Mouse (Mus musculus) mouse trophoblast stem cell (cell line): ENCODE results near the gene Tob1.

Source experiments
- in situ Hi-C, 2 experiments: fragments of 300-500 bp; cut with MseI, MboI; formaldehyde crosslinking; loops; 2 replicates in 1 of 2; 3 replicates in 1 of 2; pipeline ENCODE4 v1.15.1; 2025

Gene Tob1

GRCm38 (mm10) chr11:94198405-94199146 lies 12.7 kb upstream of the Tob1 start:
- in situ Hi-C loops, result no loop called here

- in situ Hi-C loops, result no loop called here
These were observed 11.5 kb upstream of the Tob1 start for GRCm38 (mm10) chr11:94199771-94200170.

GRCm38 (mm10) chr11:94200422-94200821 lies 10.8 kb upstream of the Tob1 start:
- in situ Hi-C loops, result no loop called here

- in situ Hi-C loops, result no loop called here
These were observed 9.1 kb upstream of the Tob1 start for GRCm38 (mm10) chr11:94202106-94202505.

GRCm38 (mm10) chr11:94203066-94203465 lies 8.2 kb upstream of the Tob1 start:
- in situ Hi-C loops, result no loop called here

GRCm38 (mm10) chr11:94206398-94207114 lies 4.7 kb upstream of the Tob1 start:
- in situ Hi-C loops, result no loop called here

GRCm38 (mm10) chr11:94208811-94209675 lies 2.2 kb upstream of the Tob1 start:
- in situ Hi-C loops, result no loop called here

- in situ Hi-C loops, result loop anchor here in 1 of 2 experiments (5.0 kb wide), 1 partner anchor 82 kb away; no protein-coding TSS in a partner anchor
These were observed 1.5 kb upstream of the Tob1 start for GRCm38 (mm10) chr11:94209695-94210131.

DNA sequence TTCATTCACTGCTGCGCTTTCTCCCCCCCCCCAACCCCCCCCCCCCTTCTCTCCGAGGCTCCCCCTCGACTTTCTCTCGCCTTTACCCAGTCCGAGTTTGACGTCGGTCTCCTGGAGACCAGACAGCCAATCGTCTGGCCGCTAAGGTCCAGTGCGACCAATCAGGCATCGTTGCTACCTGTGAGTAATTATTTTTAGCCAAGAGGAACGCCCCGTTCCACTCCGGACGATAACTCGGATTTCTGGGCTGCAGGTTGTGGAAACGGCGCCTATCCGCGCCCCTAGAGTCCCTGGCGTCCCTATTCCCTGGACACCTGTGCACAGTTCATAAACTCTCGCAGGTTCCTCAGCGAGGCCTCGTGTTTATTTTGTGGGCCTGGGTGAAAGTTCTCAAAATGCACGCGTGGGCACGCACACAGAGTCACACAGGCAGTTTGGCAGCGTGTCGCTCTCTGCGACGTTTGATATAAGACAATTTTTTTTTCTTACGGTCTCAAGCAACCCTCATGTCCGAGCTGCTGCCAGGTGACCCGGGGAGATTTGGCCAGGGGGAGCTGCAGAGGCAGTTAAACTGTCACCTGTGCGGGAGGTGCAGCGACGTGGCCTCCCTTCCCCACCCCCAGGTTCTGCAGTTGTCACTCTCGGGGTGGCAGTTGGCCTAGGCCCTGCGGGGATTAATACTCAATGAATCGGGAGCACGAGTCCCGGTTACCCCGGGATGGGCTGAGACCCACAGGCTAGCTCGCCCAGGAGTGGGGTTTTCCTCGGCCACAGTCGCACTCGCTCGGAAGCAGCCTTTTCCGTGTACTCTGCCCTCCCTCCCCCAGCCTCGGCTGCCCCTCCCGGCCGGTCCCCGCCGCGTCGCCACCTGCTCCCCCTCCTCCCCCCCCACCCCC lies 815 bp upstream of the Tob1 start:
- in situ Hi-C loops, result loop anchor here in 1 of 2 experiments (5.0 kb wide), 1 partner anchor 83 kb away; no protein-coding TSS in a partner anchor

- in situ Hi-C loops, result loop anchor here in 1 of 2 experiments (5.0 kb wide), 1 partner anchor 85 kb away; no protein-coding TSS in a partner anchor
These were observed 616 bp downstream of the Tob1 start for GRCm38 (mm10) chr11:94211651-94212488.

DNA sequence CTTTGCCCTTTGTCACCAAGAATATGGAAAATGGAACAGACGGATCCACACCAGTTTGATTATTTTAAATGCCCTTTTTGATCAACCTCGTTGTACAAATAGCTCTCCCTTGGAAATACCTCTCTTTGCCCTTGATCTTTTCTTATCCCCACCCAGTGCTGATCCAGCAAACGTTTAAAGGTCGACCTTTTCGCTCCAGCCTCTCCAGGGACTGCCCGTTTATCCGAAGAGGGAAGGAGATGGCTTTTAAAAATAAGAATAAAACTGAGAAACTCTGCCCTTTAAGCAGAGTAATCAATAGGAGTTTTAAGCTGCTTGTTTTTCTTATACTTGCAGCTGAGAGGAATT lies 1.2 kb downstream of the Tob1 start:
- in situ Hi-C loops, result loop anchor here in 1 of 2 experiments (5.0 kb wide), 1 partner anchor 85 kb away; no protein-coding TSS in a partner anchor

GRCm38 (mm10) chr11:94212997-94213396 lies 1.7 kb downstream of the Tob1 start:
- in situ Hi-C loops, result loop anchor here in 1 of 2 experiments (5.0 kb wide), 1 partner anchor 86 kb away; no protein-coding TSS in a partner anchor

DNA sequence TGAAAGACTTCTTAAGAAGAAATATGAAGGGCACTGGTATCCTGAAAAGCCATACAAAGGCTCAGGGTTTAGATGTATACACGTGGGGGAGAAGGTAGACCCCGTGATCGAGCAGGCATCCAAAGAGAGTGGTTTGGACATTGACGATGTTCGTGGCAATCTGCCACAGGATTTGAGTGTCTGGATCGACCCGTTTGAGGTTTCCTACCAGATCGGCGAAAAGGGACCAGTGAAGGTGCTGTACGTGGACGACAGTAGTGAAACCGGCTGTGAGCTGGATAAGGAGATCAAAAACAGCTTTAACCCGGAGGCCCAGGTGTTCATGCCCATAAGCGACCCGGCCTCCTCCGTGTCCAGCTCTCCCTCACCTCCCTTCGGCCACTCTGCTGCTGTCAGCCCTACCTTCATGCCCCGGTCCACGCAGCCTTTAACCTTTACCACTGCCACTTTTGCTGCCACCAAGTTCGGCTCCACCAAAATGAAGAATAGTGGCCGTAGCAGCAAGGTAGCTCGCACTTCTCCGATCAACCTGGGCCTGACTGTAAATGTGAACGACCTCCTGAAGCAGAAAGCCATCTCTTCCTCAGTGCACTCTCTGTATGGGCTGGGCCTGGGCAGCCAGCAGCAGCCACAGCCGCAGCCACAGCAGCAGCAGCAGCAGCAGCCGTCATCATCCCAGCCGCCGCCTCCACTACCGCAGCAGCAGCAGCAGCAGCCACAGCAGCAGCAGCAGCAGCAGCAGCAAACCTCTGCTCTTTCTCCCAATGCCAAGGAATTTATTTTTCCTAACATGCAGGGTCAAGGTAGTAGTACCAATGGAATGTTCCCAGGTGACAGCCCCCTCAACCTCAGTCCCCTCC lies 2.7 kb downstream of the Tob1 start:
- in situ Hi-C loops, result loop anchor here in 1 of 2 experiments (5.0 kb wide), 1 partner anchor 87 kb away; no protein-coding TSS in a partner anchor

GRCm38 (mm10) chr11:94215581-94215980 lies 4.3 kb downstream of the Tob1 start:
- in situ Hi-C loops, result no loop called here

GRCm38 (mm10) chr11:94216247-94216646 lies 5.0 kb downstream of the Tob1 start:
- in situ Hi-C loops, result no loop called here

- in situ Hi-C loops, result loop anchor here in 1 of 2 experiments (5.0 kb wide), 1 partner anchor 89 kb away; no protein-coding TSS in a partner anchor
These were observed 10.0 kb downstream of the Tob1 start for GRCm38 (mm10) chr11:94221257-94221656.

DNA sequence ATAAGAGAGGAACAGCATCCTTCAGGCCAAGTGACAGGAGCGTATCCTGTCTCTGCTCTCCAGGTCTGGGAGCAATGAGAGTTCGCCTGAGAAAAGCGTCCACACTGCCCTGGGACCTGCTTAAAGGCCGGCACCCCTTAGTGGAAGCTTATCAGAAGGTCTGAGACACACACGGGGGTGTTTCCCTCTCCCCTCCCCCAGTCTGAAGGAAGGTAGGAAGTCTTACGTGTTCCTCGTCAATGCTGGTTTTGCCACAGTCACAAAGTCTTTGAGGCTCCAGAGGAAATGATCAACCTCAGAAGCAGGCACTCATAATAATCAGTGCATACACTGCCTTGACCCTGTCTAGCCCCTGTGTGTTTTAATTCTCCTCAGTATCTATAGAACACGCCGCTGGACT lies 12.3 kb downstream of the Tob1 start:
- in situ Hi-C loops, result loop anchor here in 1 of 2 experiments (5.0 kb wide), 1 partner anchor 91 kb away; no protein-coding TSS in a partner anchor

DNA sequence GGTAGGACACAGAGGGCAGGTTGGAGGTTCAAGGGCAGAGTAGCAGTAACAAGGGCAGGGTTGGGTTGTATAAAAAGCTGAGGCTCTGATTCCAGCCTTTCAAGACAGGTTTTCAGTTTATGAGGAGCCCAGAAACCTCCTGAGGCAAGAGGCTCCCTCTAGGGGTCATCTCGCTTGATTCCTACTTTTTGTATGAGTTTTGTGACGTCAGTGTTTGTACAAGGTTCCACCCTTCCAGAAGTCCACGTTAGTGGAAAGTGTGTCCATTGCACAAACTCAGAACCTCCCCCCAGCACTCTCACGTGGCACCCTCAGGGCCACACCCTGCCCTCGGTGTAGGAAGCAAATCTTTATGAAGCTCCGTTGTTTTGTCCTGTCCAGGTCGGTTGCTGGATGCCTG lies 14.7 kb downstream of the Tob1 start:
- in situ Hi-C loops, result no loop called here

GRCm38 (mm10) chr11:94228416-94228815 lies 17.2 kb downstream of the Tob1 start:
- in situ Hi-C loops, result no loop called here
